Mouse (Mus musculus) adrenal gland, postnatal 14 days (tissue): ENCODE measurements around the gene Asb2. TPM values are rescaled to one million over a fixed set of nuclear protein-coding genes. Genes with fewer than 3 reads are reported as not detected.

Experiments used
- total RNA-seq: library from RNA; stranded (reverse); gene quantifications from 2 replicates; pipeline ENCODE4 v1.2.3, GENCODE M21; 2021

Gene Asb2
- total RNA-seq, 1 experiment from 2014 or later: 1.1 TPM

Other genes with a start within 250 kb of the Asb2 start
- gene Prima1, start 113.9 kb downstream of the Asb2 start, total RNA-seq: 2.1 and 2.3 TPM in 2 replicates
- gene Fam181a, start 45.0 kb downstream of the Asb2 start, total RNA-seq: not detected in 2 replicates
- gene Otub2, start 32.7 kb upstream of the Asb2 start, total RNA-seq: 3.1 and 3.7 TPM in 2 replicates
- gene 9330161L09Rik, start 51.8 kb upstream of the Asb2 start, total RNA-seq: 0.90 and 0.93 TPM in 2 replicates
- gene Ddx24, start 69.8 kb upstream of the Asb2 start, total RNA-seq: 92.3 and 99.1 TPM in 2 replicates
- 1,163 and 1,199 TPM in 2 replicates for gene Ifi27, start 78.2 kb upstream of the Asb2 start, total RNA-seq
- gene Ifi27l2a, start 87.7 kb upstream of the Asb2 start, total RNA-seq: 15.4 and 19.7 TPM in 2 replicates
- not detected in 2 replicates for gene Ifi27l2b, start 101.2 kb upstream of the Asb2 start, total RNA-seq
- gene Ppp4r4, start 176.3 kb upstream of the Asb2 start, total RNA-seq: 2.9 and 3.2 TPM in 2 replicates